Mouse (Mus musculus) midbrain, postnatal 0 days (tissue): ENCODE measurements around the gene Dnajb6. TPM values are rescaled to one million over a fixed set of nuclear protein-coding genes. Genes with fewer than 3 reads are reported as not detected.

Experiments
- ATAC-seq: fragments of 200-750 bp; cut with Nextera tagmentation; 2 replicates; pipeline ENCODE4 v1.8.0; 2017; ENCODE audit warnings: moderate number of reproducible peaks, mild to moderate bottlenecking, moderate TSS enrichment, moderate library complexity; ENCODE audit not compliant: low FRiP score
- DNase-seq: peaks from one replicate; pipeline ENCODE4 v3.0.0-alpha.2; 2015; ENCODE audit warnings: low spot score
- H3K27ac ChIP-seq: fragments of 300-500 bp; sonication (generic); 2 replicates; pipeline ENCODE4 v1.5.1; 2014; ENCODE audit warnings: low read depth, mild to moderate bottlenecking, low read length, mixed read lengths
- H3K27me3 ChIP-seq: fragments of 300-500 bp; sonication (generic); 2 replicates; pipeline ENCODE4 v1.6.1; 2014; ENCODE audit warnings: low read length, control low read depth, mixed read lengths; ENCODE audit not compliant: insufficient read depth
- H3K36me3 ChIP-seq: fragments of 300-500 bp; sonication (generic); 2 replicates; pipeline ENCODE4 v1.6.1; 2014; ENCODE audit warnings: low read length, control low read depth, mixed read lengths; ENCODE audit not compliant: insufficient read depth
- H3K4me1 ChIP-seq: fragments of 300-500 bp; sonication (generic); 2 replicates; pipeline ENCODE4 v1.6.1; 2014; ENCODE audit warnings: mild to moderate bottlenecking, control low read depth, antibody characterized with exemption, low read length, mixed read lengths; ENCODE audit not compliant: insufficient read depth
- H3K4me2 ChIP-seq: fragments of 300-500 bp; sonication (generic); 2 replicates; pipeline ENCODE4 v1.6.1; 2014; ENCODE audit warnings: low read depth, mild to moderate bottlenecking, low read length, mixed read lengths; ENCODE audit not compliant: poor library complexity, severe bottlenecking
- H3K4me3 ChIP-seq: fragments of 300-500 bp; sonication (generic); 2 replicates; pipeline ENCODE4 v1.5.1; 2014; ENCODE audit warnings: low read depth, mild to moderate bottlenecking, low read length, moderate library complexity
- H3K9ac ChIP-seq: fragments of 300-500 bp; sonication (generic); replicated peaks from 2 replicates; pipeline ENCODE4 v1.6.1; 2014; ENCODE audit warnings: mild to moderate bottlenecking, low read length, moderate library complexity, mixed read lengths; ENCODE audit not compliant: poor library complexity, severe bottlenecking
- H3K9me3 ChIP-seq: fragments of 300-500 bp; sonication (generic); 2 replicates; pipeline ENCODE4 v1.6.1; 2016; ENCODE audit warnings: low read length, control low read depth
- CTCF ChIP-seq: IDR thresholded peaks from 2 replicates; pipeline ENCODE4 v1.5.1; 2016; ENCODE audit warnings: antibody characterized with exemption, mild to moderate bottlenecking
- WGBS: fragments of 180-500 bp; shearing (Covaris S2); extraction: QIAGEN DNeasy Blood & Tissue Kit; methylation state at CpG from one replicate; pipeline ENCODE4 v1.1.7; 2014; 5-methylcytosine and 5-hydroxymethylcytosine counted together
- polyA plus RNA-seq: library from polyadenylated mRNA; unstranded; fragments of >200 nt; fragmentation: Nextera tagmentation; extraction: Ambion mirVana; gene quantifications from 2 replicates; pipeline ENCODE4 v1.2.1, GENCODE M21; 2015
- total RNA-seq: library from RNA; depleted of rRNA; stranded (reverse); fragments of >200 nt; gene quantifications from 2 replicates; pipeline ENCODE4 v1.2.3, GENCODE M21; 2014

The Dnajb6 gene
- total and polyA plus RNA-seq, 2 experiments from 2014 or later, result 183 to 362 TPM

- H3K36me3 ChIP-seq, result no peaks in the 10 kb centered on the region
- H3K27ac ChIP-seq, result no peak overlapping the region
- no peaks in the 10 kb centered on the region for H3K9me3 ChIP-seq
- DNase-seq, result no peak
- no peaks in the 10 kb centered on the region for H3K4me1 ChIP-seq
- no peak overlapping the region for H3K9ac ChIP-seq
- H3K4me2 ChIP-seq, result no peak overlapping the region
- H3K4me3 ChIP-seq, result no peak overlapping the region
- ATAC-seq, result no peak
- 82% methylated on average over 3 of the region's 3 CpGs for WGBS
- no peak for TF ChIP-seq CTCF
- H3K27me3 ChIP-seq, result no peaks in the 10 kb centered on the region
Observed at GRCm38 (mm10) chr5:29845038-29845437, 109.5 kb downstream of the Dnajb6 start.

- Histone ChIP-seq H3K27ac (no peak overlapping the region), H3K4me3 (no peak overlapping the region), H3K9me3 (no peaks in the 10 kb centered on the region), H3K9ac (no peak overlapping the region), H3K4me2 (no peak overlapping the region), H3K27me3 (no peaks in the 10 kb centered on the region), H3K36me3 (no peaks in the 10 kb centered on the region), H3K4me1 (no peaks in the 10 kb centered on the region)
- no peak for TF ChIP-seq CTCF
- DNase-seq (no peak), ATAC-seq (no peak)
- 93% methylated on average over 5 of the region's 5 CpGs for WGBS
Observed at GRCm38 (mm10) chr5:29847494-29847893, 112.0 kb downstream of the Dnajb6 start.

- Histone ChIP-seq H3K9me3 (no peaks in the 10 kb centered on the region), H3K4me2 (no peak overlapping the region), H3K9ac (no peak overlapping the region), H3K27ac (no peak overlapping the region), H3K27me3 (no peaks in the 10 kb centered on the region), H3K36me3 (no peaks in the 10 kb centered on the region), H3K4me3 (no peak overlapping the region), H3K4me1 (no peaks in the 10 kb centered on the region)
- WGBS, result 91% methylated on average over 2 of the region's 2 CpGs
- DNase-seq, result no peak
- no peak for TF ChIP-seq CTCF
- no peak for ATAC-seq
Observed at GRCm38 (mm10) chr5:29848091-29848490, 112.6 kb downstream of the Dnajb6 start.

GRCm38 (mm10) chr5:29852376-29852775 is 116.9 kb downstream of the Dnajb6 start:
- H3K4me1 ChIP-seq, result no peaks in the 10 kb centered on the region
- no peaks in the 10 kb centered on the region for H3K9me3 ChIP-seq
- WGBS, result 79% methylated on average over 8 of the region's 8 CpGs
- H3K27ac ChIP-seq, result no peak overlapping the region
- H3K4me3 ChIP-seq, result no peak overlapping the region
- no peak overlapping the region for H3K4me2 ChIP-seq
- ATAC-seq (no peak), DNase-seq (peak; percentile 29)
- no peaks in the 10 kb centered on the region for H3K27me3 ChIP-seq
- H3K9ac ChIP-seq, result no peak overlapping the region
- no peaks in the 10 kb centered on the region for H3K36me3 ChIP-seq
- TF ChIP-seq CTCF, result no peak

GRCm38 (mm10) chr5:29853035-29853434 is 117.5 kb downstream of the Dnajb6 start:
- ATAC-seq, result no peak
- 77% methylated on average over 1 of the region's 1 CpGs for WGBS
- no peak overlapping the region for H3K9ac ChIP-seq

GRCm38 (mm10) chr5:29854376-29854775 is 118.9 kb downstream of the Dnajb6 start:
- DNase-seq, result no peak
- Histone ChIP-seq H3K27me3 (no peaks in the 10 kb centered on the region), H3K9me3 (no peaks in the 10 kb centered on the region), H3K36me3 (no peaks in the 10 kb centered on the region), H3K9ac (no peak overlapping the region), H3K4me1 (no peaks in the 10 kb centered on the region), H3K4me3 (no peak overlapping the region), H3K4me2 (no peak overlapping the region), H3K27ac (no peak overlapping the region)
- whole genome bisulfite sequencing, result 90% methylated on average over 5 of the region's 5 CpGs
- no peak for ATAC-seq
- TF ChIP-seq CTCF, result no peak

More at GRCm38 (mm10) chr5:29853035-29853434, 117.5 kb downstream of the Dnajb6 start:
- Histone ChIP-seq H3K4me1 (no peaks in the 10 kb centered on the region), H3K4me3 (no peak overlapping the region), H3K4me2 (no peak overlapping the region), H3K27ac (no peak overlapping the region), H3K36me3 (no peaks in the 10 kb centered on the region), H3K27me3 (no peaks in the 10 kb centered on the region), H3K9me3 (no peaks in the 10 kb centered on the region)
- TF ChIP-seq CTCF, result no peak
- DNase-seq, result no peak
